Mouse (Mus musculus) forebrain, embryonic 12.5 days (tissue): ENCODE results near the gene Coro6. TPM values are rescaled to one million over a fixed set of nuclear protein-coding genes. Genes with fewer than 3 reads are reported as not detected.

Experiments
- ATAC-seq: fragments of 200-750 bp; cut with Nextera tagmentation; 2 replicates; pipeline ENCODE4 v1.8.0; 2017; ENCODE audit warnings: moderate TSS enrichment; ENCODE audit not compliant: low FRiP score
- H3K27ac ChIP-seq: fragments of 300-500 bp; sonication (generic); 2 replicates; pipeline ENCODE4 v1.5.1; 2016; ENCODE audit warnings: mild to moderate bottlenecking
- H3K27me3 ChIP-seq: fragments of 300-500 bp; sonication (generic); 2 replicates; pipeline ENCODE4 v1.6.1; 2016; ENCODE audit warnings: mild to moderate bottlenecking
- H3K36me3 ChIP-seq: fragments of 300-500 bp; sonication (generic); replicated peaks from 2 replicates; pipeline ENCODE4 v1.6.1; 2016; ENCODE audit warnings: mild to moderate bottlenecking
- H3K4me1 ChIP-seq: fragments of 300-500 bp; sonication (generic); 2 replicates; pipeline ENCODE4 v1.6.1; 2016
- H3K4me2 ChIP-seq: fragments of 300-500 bp; sonication (generic); 2 replicates; pipeline ENCODE4 v1.6.1; 2016; ENCODE audit warnings: mild to moderate bottlenecking, moderate library complexity
- H3K4me3 ChIP-seq: fragments of 300-500 bp; sonication (generic); replicated peaks from 2 replicates; pipeline ENCODE4 v1.5.1; 2016; ENCODE audit warnings: mild to moderate bottlenecking
- H3K9ac ChIP-seq: fragments of 300-500 bp; sonication (generic); 2 replicates; pipeline ENCODE4 v1.6.1; 2016; ENCODE audit warnings: mild to moderate bottlenecking
- H3K9me3 ChIP-seq: fragments of 300-500 bp; sonication (generic); 2 replicates; pipeline ENCODE4 v1.6.1; 2016
- WGBS: fragments of 180-500 bp; shearing (Covaris S2); methylation state at CpG from one replicate; pipeline ENCODE4 v1.1.7; 2016; 5-methylcytosine and 5-hydroxymethylcytosine counted together
- polyA plus RNA-seq: library from polyadenylated mRNA; unstranded; fragments of >200 nt; fragmentation: Nextera tagmentation; extraction: Ambion mirVana; gene quantifications from 2 replicates; pipeline ENCODE4 v1.2.1, GENCODE M21; 2016

Gene Coro6
- polyA plus RNA-seq, 1 experiment from 2014 or later = 0.10 TPM

DNA sequence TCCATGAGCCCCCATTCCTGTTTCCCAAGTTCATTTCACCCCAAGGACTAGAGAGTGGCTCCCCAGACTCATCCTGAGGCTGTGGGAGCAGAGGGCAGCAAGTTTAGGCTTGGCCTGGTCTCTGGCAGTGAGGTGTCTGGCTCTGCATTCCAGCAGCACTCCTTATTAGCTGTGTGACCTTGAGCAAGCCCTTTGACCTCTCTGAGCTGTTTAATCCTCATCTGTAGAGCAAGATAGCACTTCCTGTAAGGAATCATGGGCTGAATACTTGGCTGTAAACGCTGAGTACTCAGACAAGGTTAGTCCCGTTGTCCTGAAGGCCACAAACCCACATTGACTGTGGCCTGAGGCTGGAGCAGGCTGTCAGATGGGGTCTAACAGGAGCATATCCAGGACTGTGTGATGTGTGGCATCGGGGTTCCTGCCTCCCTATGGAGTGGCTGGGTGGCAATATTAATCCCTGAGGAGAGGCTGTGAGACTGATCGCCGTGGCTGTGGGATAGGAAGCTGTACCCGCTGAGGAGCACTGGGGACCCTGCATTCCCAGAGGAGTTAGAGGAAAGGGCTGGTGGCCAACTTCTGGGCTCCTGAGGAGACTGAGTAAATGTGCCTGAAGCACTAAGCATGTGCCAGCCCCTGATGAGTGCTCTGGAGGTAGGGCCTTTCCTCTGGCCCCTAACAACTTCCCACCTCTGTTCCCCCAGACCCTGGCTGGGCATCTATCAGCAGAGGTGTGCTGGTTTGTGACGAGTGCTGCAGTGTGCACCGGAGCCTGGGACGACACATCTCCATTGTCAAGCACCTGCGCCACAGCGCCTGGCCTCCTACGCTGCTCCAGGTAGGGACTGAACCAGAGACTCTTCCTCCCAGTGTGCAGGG lies 36.3 kb downstream of the Coro6 start:
- ATAC-seq = no peak
- H3K4me2 ChIP-seq = no peak overlapping the region
- 0 out of 2 replicates have a peak overlapping the region, but pooled peaks have one; percentile 17 for H3K9ac ChIP-seq
- H3K4me1 ChIP-seq = peaks cover 56% of the 10 kb centered on the region
- H3K9me3 ChIP-seq = no peaks in the 10 kb centered on the region
- 70% methylated on average over 12 of the region's 12 CpGs for WGBS
- H3K4me3 ChIP-seq = no peak overlapping the region
- H3K27me3 ChIP-seq = no peaks in the 10 kb centered on the region
- H3K27ac ChIP-seq = peak overlapping the region; percentile 42; the same call in 1 of the 2 replicates
- peaks cover 42% of the 10 kb centered on the region for H3K36me3 ChIP-seq

DNA sequence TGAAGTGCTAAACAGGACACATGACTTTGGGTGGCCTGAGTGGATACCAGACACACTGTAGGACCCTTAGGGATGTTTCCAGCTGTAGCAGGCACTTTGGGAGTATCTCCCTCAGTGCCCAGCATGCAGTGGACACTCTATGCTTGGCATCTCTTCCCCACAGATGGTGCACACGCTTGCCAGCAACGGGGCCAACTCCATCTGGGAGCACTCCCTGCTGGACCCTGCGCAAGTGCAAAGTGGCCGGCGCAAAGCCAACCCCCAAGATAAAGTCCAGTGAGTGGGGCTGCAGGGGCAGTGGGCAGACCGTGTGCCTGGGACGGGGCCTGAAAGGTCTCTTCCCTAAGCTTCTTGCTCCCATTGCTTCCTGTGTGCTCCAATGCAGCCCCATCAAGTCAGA lies 37.1 kb downstream of the Coro6 start:
- H3K27ac ChIP-seq = no peak overlapping the region
- H3K36me3 ChIP-seq = peaks cover 50% of the 10 kb centered on the region
- no peaks in the 10 kb centered on the region for H3K9me3 ChIP-seq
- H3K4me2 ChIP-seq = no peak overlapping the region
- H3K4me1 ChIP-seq = peaks cover 51% of the 10 kb centered on the region
- no peak overlapping the region for H3K9ac ChIP-seq
- no peaks in the 10 kb centered on the region for H3K27me3 ChIP-seq
- WGBS = 89% methylated on average over 7 of the region's 7 CpGs
- H3K4me3 ChIP-seq = no peak overlapping the region
- ATAC-seq = no peak

DNA sequence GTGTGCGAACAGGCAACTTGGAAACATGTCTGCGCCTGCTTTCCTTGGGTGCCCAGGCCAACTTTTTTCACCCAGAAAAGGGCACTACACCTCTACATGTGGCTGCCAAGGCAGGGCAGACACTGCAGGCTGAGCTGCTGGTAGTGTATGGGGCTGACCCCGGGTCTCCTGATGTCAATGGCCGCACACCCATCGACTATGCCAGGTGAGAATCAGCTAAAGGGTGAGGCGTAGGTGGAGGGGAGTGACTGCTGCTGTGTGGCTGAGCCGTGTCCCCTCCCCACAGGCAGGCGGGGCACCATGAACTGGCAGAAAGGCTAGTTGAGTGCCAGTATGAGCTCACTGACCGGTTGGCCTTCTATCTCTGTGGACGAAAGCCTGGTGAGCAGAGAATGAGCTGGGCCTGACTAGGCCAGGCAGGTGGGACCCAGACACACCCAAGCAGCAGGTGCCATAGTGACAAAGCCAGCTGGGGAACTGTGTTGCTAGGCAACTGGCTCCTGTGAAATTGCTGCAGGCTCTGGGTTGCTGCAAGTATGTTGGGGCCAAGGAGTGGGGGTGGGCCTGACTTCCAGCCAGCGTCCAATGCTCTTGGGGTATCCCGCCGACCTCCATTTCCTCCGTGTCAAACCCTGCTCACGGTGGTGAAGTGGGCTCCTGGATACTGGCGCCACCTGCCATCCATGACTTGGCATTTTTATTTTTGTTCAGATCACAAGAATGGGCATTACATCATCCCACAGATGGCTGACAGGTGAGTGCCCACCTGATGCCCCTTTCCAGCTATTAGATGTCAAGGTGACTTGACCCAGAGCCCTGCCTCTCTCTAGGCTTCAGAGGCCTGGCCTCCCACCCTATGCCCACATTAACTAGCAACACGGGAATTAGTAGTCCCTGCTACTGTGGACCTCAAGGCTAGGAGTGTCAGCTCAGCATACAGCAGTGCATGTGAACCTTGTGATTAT lies 38.4 kb downstream of the Coro6 start:
- H3K9ac ChIP-seq = no peak overlapping the region
- no peak overlapping the region for H3K4me3 ChIP-seq
- H3K36me3 ChIP-seq = peaks cover 63% of the 10 kb centered on the region
- no peak overlapping the region for H3K4me2 ChIP-seq
- 0 out of 2 replicates have a peak overlapping the region, but pooled peaks have one; percentile 19 for H3K27ac ChIP-seq
- ATAC-seq = 0 out of 2 replicates have a peak, but pooled peaks have one; percentile 37
- 83% methylated on average over 17 of the region's 17 CpGs for WGBS
- H3K27me3 ChIP-seq = no peaks in the 10 kb centered on the region
- H3K9me3 ChIP-seq = no peaks in the 10 kb centered on the region
- H3K4me1 ChIP-seq = peaks cover 38% of the 10 kb centered on the region

DNA sequence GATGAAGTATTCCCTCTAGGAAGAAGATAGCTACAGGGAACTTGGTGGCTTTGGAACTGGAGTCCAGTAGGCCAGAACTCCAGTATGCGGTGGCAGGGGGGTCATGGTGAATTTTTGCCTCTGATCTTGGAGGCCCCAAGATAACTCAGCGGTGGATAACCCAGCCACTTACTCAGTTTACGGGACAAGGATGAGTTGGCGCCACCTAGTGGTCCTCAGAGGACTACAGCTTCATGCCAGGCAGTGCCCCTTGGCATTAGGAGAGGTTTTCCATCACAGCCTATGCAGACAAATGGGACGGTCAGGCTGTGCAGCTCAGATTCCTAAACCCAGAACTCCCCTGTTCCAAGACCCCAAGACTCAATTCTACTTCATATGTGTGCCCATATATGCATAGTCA lies 39.2 kb downstream of the Coro6 start:
- 27% methylated on average over 5 of the region's 5 CpGs for WGBS
- peaks cover 36% of the 10 kb centered on the region for H3K4me1 ChIP-seq

DNA sequence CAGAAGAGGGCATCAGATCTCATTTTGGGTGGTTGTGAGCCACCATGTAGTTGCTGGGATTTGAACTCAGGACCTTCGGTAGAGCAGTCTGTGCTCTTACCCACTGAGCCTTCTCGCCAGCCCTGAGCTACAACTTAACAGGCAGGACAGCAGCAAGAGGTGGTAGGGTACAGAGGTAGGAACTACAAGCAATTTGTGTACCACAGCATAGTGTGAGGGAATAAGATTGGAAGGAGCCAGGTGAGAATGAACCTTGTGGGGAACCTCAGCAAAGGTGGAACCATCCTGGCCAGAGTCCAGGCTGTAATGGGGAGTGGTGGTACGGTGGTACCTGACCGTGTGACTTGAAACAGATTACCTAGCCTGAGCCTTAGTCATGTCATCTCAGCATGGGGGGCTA lies 39.8 kb downstream of the Coro6 start:
- WGBS = 94% methylated on average over 4 of the region's 4 CpGs
- no peak for ATAC-seq
- H3K4me2 ChIP-seq = no peak overlapping the region
- no peak overlapping the region for H3K27ac ChIP-seq
- H3K4me1 ChIP-seq = peaks cover 34% of the 10 kb centered on the region
- peaks cover 77% of the 10 kb centered on the region for H3K36me3 ChIP-seq
- H3K9ac ChIP-seq = no peak overlapping the region
- no peaks in the 10 kb centered on the region for H3K9me3 ChIP-seq
- no peaks in the 10 kb centered on the region for H3K27me3 ChIP-seq
- no peak overlapping the region for H3K4me3 ChIP-seq

More for the DNA sequence above, 39.2 kb downstream of the Coro6 start:
- H3K27ac ChIP-seq = no peak overlapping the region
- ATAC-seq = no peak
- H3K4me2 ChIP-seq = no peak overlapping the region
- H3K9ac ChIP-seq = no peak overlapping the region
- no peaks in the 10 kb centered on the region for H3K27me3 ChIP-seq
- peaks cover 71% of the 10 kb centered on the region for H3K36me3 ChIP-seq
- H3K9me3 ChIP-seq = no peaks in the 10 kb centered on the region
- no peak overlapping the region for H3K4me3 ChIP-seq

DNA sequence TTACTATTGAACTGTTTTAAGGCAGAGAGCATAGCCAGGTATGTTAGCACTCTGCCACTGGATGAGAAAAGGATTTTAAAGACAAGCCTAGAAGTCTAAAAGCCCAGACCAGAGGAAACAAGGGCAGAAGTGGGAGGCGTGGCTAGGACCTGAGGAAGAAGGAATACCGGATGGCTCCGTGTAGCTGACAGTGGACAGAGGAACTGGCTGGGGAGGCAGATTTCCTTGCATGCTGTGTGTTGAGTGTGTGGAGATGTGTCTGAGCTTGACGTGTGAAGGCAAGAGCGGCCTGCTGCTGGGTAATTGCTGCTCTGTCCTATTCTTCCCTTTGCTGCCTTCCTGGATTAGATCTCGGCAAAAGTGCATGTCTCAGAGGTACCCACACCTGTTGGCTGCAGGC lies 40.3 kb downstream of the Coro6 start:
- H3K4me1 ChIP-seq = peaks cover 29% of the 10 kb centered on the region
- no peak for ATAC-seq
- no peaks in the 10 kb centered on the region for H3K9me3 ChIP-seq
- H3K4me2 ChIP-seq = no peak overlapping the region
- no peak overlapping the region for H3K4me3 ChIP-seq
- no peaks in the 10 kb centered on the region for H3K27me3 ChIP-seq
- 91% methylated on average over 6 of the region's 6 CpGs for WGBS
- peaks cover 82% of the 10 kb centered on the region for H3K36me3 ChIP-seq
- no peak overlapping the region for H3K27ac ChIP-seq
- H3K9ac ChIP-seq = no peak overlapping the region

DNA sequence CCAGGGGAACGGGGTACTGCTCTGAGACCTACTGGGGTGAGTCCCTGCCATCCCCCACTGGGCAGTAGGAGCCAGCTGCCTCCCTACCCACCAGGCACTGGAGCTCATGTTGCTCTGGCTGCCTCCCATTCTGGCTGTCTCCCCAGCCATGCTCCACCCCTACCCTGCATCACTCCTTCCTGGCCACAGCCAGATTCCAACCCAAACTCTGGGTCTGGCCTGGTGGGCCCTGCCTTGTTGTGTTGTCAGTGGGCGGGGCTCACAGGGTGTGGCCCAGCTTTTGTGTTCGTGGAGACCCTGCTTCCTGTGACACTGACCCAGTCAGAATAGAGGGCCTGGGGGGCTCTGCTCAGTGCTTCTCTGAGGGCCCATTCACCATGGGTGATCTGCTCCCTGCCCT lies 41.3 kb downstream of the Coro6 start:
- Histone ChIP-seq H3K4me2 (no peak overlapping the region), H3K9me3 (no peaks in the 10 kb centered on the region), H3K4me3 (no peak overlapping the region), H3K4me1 (peaks cover 23% of the 10 kb centered on the region), H3K27me3 (0 out of 2 replicates have a peak, but pooled peaks cover under 1% of the 10 kb centered on the region), H3K9ac (no peak overlapping the region), H3K27ac (no peak overlapping the region), H3K36me3 (peaks cover 82% of the 10 kb centered on the region)
- WGBS = 69% methylated on average over 3 of the region's 3 CpGs
- no peak for ATAC-seq

DNA sequence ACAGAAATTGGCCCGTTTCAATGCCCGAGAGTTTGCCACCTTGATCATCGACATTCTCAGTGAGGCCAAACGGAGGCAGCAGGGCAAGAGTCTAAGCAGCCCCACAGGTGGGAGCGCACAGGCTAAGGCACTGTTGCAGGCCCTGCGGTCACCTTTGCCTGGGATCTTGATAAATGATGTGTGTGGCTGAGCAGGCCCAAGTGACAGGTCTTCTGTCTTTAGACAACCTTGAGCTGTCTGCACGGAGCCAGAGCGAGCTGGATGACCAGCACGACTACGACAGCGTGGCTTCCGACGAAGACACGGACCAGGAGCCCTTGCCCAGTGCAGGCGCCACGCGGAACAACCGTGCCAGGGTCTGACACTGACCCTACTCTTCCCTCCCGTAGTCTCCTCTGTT lies 42.2 kb downstream of the Coro6 start:
- 94% methylated on average over 19 of the region's 19 CpGs for WGBS
- Histone ChIP-seq H3K36me3 (peaks cover 82% of the 10 kb centered on the region), H3K9me3 (no peaks in the 10 kb centered on the region), H3K27ac (no peak overlapping the region), H3K4me1 (peaks cover 20% of the 10 kb centered on the region), H3K9ac (no peak overlapping the region), H3K4me2 (no peak overlapping the region), H3K4me3 (no peak overlapping the region), H3K27me3 (0 out of 2 replicates have a peak, but pooled peaks cover 3% of the 10 kb centered on the region)
- no peak for ATAC-seq

DNA sequence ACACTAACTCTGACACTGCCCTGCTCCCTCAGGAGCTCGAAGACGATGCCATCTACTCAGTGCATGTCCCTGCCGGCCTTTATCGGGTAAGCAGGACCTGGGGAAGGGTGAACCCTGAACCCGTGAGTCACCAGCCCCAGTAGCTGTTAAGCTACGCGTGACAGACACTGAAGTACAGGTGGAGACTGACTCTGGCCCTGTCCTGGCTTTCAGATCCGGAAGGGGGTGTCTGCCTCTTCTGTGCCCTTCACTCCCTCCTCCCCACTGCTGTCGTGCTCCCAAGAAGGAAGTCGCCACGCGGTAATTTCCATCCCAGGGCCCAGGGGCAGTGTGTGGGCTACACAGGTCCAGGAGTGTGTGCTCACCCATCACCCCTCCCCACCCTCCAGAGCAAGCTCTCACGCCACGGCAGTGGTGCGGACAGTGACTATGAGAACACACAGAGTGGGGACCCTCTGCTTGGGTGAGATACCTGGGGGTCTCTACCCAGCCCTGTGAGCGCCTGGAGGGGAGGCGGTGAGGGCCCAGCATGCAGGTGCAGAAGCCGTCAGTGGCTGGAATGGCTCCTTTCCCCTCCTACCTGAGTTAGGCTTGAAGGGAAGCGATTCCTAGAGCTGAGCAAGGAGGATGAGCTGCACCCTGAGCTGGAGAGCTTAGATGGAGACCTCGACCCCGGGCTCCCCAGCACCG lies 43.2 kb downstream of the Coro6 start:
- 0 out of 2 replicates have a peak, but pooled peaks cover 3% of the 10 kb centered on the region for H3K27me3 ChIP-seq
- no peak overlapping the region for H3K4me2 ChIP-seq
- H3K4me3 ChIP-seq = no peak overlapping the region
- H3K36me3 ChIP-seq = peaks cover 72% of the 10 kb centered on the region
- WGBS = 91% methylated on average over 22 of the region's 22 CpGs
- H3K4me1 ChIP-seq = peaks cover 16% of the 10 kb centered on the region
- no peak overlapping the region for H3K9ac ChIP-seq
- H3K27ac ChIP-seq = no peak overlapping the region
- no peak for ATAC-seq
- H3K9me3 ChIP-seq = no peaks in the 10 kb centered on the region

DNA sequence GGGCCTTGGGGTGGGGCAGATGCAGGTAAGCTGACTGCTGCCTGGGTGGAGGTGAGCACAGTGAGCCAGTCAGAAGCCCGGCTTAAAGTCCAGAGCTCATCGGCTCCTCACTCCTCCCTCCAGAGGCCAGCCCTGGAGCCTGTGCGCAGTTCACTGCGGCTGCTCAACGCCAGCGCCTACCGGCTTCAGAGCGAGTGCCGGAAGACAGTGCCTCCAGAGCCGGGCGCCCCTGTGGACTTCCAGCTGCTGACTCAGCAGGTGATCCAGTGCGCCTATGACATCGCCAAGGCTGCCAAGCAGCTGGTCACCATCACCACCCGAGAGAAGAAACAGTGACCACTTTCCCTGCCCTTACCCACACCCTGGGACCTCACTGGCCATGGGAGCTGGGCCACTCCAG lies 44.1 kb downstream of the Coro6 start:
- peaks cover 8% of the 10 kb centered on the region for H3K4me1 ChIP-seq
- WGBS = 88% methylated on average over 14 of the region's 14 CpGs
- H3K36me3 ChIP-seq = peaks cover 63% of the 10 kb centered on the region

DNA sequence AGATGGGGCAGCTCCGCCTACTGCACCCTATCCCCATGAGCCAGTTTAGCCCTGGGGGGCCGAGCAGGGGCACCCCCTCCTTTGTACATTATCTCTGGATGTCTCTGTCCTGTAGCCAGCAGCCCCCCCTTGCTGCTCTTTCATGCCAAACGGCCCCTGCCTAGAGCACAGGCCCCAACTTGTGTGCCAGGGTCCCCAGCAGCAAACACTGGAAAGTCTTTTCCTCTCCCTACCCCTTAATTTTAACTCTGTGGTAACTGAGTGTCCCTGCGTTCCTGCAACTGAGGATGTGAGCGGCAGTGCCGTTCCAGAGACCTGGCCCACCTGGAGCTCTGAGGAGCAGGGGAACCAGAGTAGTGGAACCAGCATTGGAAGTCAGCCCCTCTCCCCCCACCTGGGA lies 44.7 kb downstream of the Coro6 start:
- 87% methylated on average over 6 of the region's 6 CpGs for WGBS
- Histone ChIP-seq H3K27ac (no peak overlapping the region), H3K36me3 (peaks cover 62% of the 10 kb centered on the region), H3K9me3 (no peaks in the 10 kb centered on the region), H3K4me3 (no peak overlapping the region), H3K4me1 (peaks cover 9% of the 10 kb centered on the region), H3K4me2 (no peak overlapping the region), H3K9ac (no peak overlapping the region), H3K27me3 (0 out of 2 replicates have a peak, but pooled peaks cover 3% of the 10 kb centered on the region)
- ATAC-seq = no peak

More for the DNA sequence above, 44.1 kb downstream of the Coro6 start:
- Histone ChIP-seq H3K27me3 (0 out of 2 replicates have a peak, but pooled peaks cover 3% of the 10 kb centered on the region), H3K9ac (no peak overlapping the region), H3K9me3 (no peaks in the 10 kb centered on the region), H3K4me3 (no peak overlapping the region), H3K27ac (0 out of 2 replicates have a peak overlapping the region, but pooled peaks have one; percentile 8), H3K4me2 (no peak overlapping the region)
- no peak for ATAC-seq
